Mouse (Mus musculus): Measurements from ENCODE around the gene Rhog. TPM values are rescaled to one million over a fixed set of nuclear protein-coding genes. Genes with fewer than 3 reads are reported as not detected.

Gene Rhog
- polyA plus RNA-seq (2012; rRNA removed), result 11.2 and 13.2 TPM in 2 replicates

GRCm38 (mm10) chr7:102255954-102256353 is at the start of gene Rhog:
Rhog (minus strand) TSS chr7:102256054.
- H3K4me3 ChIP-seq (ENCODE audit: control insufficient read depth, low read depth, low read length), result no peak within 1 kb of the TSS
- no peaks in the 10 kb centered on the region for H3K27me3 ChIP-seq (ENCODE audit: control insufficient read depth, insufficient read depth, low read length)
- no peak for TF ChIP-seq POLR2A (IDR thresholded peaks at IDR 0.05; ENCODE audit: control insufficient read depth, low read depth, low read length)
- TF ChIP-seq CTCF (IDR thresholded peaks at IDR 0.05; ENCODE audit: control insufficient read depth, insufficient read depth, insufficient replicate concordance, low read depth, low read length), result no peak
- no peak within 1 kb of the TSS for H3K27ac ChIP-seq (ENCODE audit: control insufficient read depth, insufficient read depth, low read depth, low read length)
- no peaks in the 10 kb centered on the region for H3K36me3 ChIP-seq (ENCODE audit: control insufficient read depth, insufficient read depth, low read length)
- peaks cover 2% of the 10 kb centered on the region; the same call in 1 of the 2 replicates for H3K4me1 ChIP-seq (ENCODE audit: control insufficient read depth, insufficient read depth, low read length)

- no peak for TF ChIP-seq POLR2A (IDR thresholded peaks at IDR 0.05; ENCODE audit: control insufficient read depth, low read depth, low read length)
- TF ChIP-seq CTCF (IDR thresholded peaks at IDR 0.05; ENCODE audit: control insufficient read depth, insufficient read depth, insufficient replicate concordance, low read depth, low read length), result no peak
- H3K36me3 ChIP-seq (ENCODE audit: control insufficient read depth, insufficient read depth, low read length), result no peaks in the 10 kb centered on the region
- H3K27ac ChIP-seq (ENCODE audit: control insufficient read depth, insufficient read depth, low read depth, low read length), result no peak overlapping the region
Observed at GRCm38 (mm10) chr7:102305596-102305995, 49.7 kb upstream of the Rhog start.

GRCm38 (mm10) chr7:102302471-102302870 is 46.6 kb upstream of the Rhog start:
- Histone ChIP-seq H3K4me1 (ENCODE audit: control insufficient read depth, insufficient read depth, low read length) (no peaks in the 10 kb centered on the region), H3K27ac (ENCODE audit: control insufficient read depth, insufficient read depth, low read depth, low read length) (no peak overlapping the region), H3K4me3 (ENCODE audit: control insufficient read depth, low read depth, low read length) (no peak overlapping the region), H3K27me3 (ENCODE audit: control insufficient read depth, insufficient read depth, low read length) (no peaks in the 10 kb centered on the region), H3K36me3 (ENCODE audit: control insufficient read depth, insufficient read depth, low read length) (no peaks in the 10 kb centered on the region)
- TF ChIP-seq CTCF (IDR thresholded peaks at IDR 0.05; ENCODE audit: control insufficient read depth, insufficient read depth, insufficient replicate concordance, low read depth, low read length) (no peak), POLR2A (IDR thresholded peaks at IDR 0.05; ENCODE audit: control insufficient read depth, low read depth, low read length) (no peak)

More at GRCm38 (mm10) chr7:102305596-102305995, 49.7 kb upstream of the Rhog start:
- no peaks in the 10 kb centered on the region for H3K4me1 ChIP-seq (ENCODE audit: control insufficient read depth, insufficient read depth, low read length)
- no peaks in the 10 kb centered on the region for H3K27me3 ChIP-seq (ENCODE audit: control insufficient read depth, insufficient read depth, low read length)
- no peak overlapping the region for H3K4me3 ChIP-seq (ENCODE audit: control insufficient read depth, low read depth, low read length)

GRCm38 (mm10) chr7:102300761-102301160 is 44.9 kb upstream of the Rhog start:
- Histone ChIP-seq H3K27ac (ENCODE audit: control insufficient read depth, insufficient read depth, low read depth, low read length) (no peak overlapping the region), H3K36me3 (ENCODE audit: control insufficient read depth, insufficient read depth, low read length) (no peaks in the 10 kb centered on the region), H3K4me1 (ENCODE audit: control insufficient read depth, insufficient read depth, low read length) (no peaks in the 10 kb centered on the region), H3K4me3 (ENCODE audit: control insufficient read depth, low read depth, low read length) (no peak overlapping the region), H3K27me3 (ENCODE audit: control insufficient read depth, insufficient read depth, low read length) (no peaks in the 10 kb centered on the region)
- TF ChIP-seq CTCF (IDR thresholded peaks at IDR 0.05; ENCODE audit: control insufficient read depth, insufficient read depth, insufficient replicate concordance, low read depth, low read length), result no peak
- no peak for TF ChIP-seq POLR2A (IDR thresholded peaks at IDR 0.05; ENCODE audit: control insufficient read depth, low read depth, low read length)

- TF ChIP-seq CTCF (IDR thresholded peaks at IDR 0.05; ENCODE audit: control insufficient read depth, insufficient read depth, insufficient replicate concordance, low read depth, low read length), result no peak
- TF ChIP-seq POLR2A (IDR thresholded peaks at IDR 0.05; ENCODE audit: control insufficient read depth, low read depth, low read length), result no peak
- Histone ChIP-seq H3K4me1 (ENCODE audit: control insufficient read depth, insufficient read depth, low read length) (no peaks in the 10 kb centered on the region), H3K36me3 (ENCODE audit: control insufficient read depth, insufficient read depth, low read length) (no peaks in the 10 kb centered on the region), H3K4me3 (ENCODE audit: control insufficient read depth, low read depth, low read length) (no peak overlapping the region), H3K27ac (ENCODE audit: control insufficient read depth, insufficient read depth, low read depth, low read length) (no peak overlapping the region), H3K27me3 (ENCODE audit: control insufficient read depth, insufficient read depth, low read length) (no peaks in the 10 kb centered on the region)
Observed at GRCm38 (mm10) chr7:102293234-102293633, 37.4 kb upstream of the Rhog start.

- Histone ChIP-seq H3K4me1 (ENCODE audit: control insufficient read depth, insufficient read depth, low read length) (no peaks in the 10 kb centered on the region), H3K27ac (ENCODE audit: control insufficient read depth, insufficient read depth, low read depth, low read length) (no peak overlapping the region)
- TF ChIP-seq POLR2A (IDR thresholded peaks at IDR 0.05; ENCODE audit: control insufficient read depth, low read depth, low read length) (no peak), CTCF (IDR thresholded peaks at IDR 0.05; ENCODE audit: control insufficient read depth, insufficient read depth, insufficient replicate concordance, low read depth, low read length) (no peak)
Observed at GRCm38 (mm10) chr7:102292228-102292627, 36.4 kb upstream of the Rhog start.

GRCm38 (mm10) chr7:102289466-102289865 is 33.6 kb upstream of the Rhog start:
- Histone ChIP-seq H3K4me1 (ENCODE audit: control insufficient read depth, insufficient read depth, low read length) (no peaks in the 10 kb centered on the region), H3K4me3 (ENCODE audit: control insufficient read depth, low read depth, low read length) (no peak overlapping the region), H3K36me3 (ENCODE audit: control insufficient read depth, insufficient read depth, low read length) (no peaks in the 10 kb centered on the region), H3K27ac (ENCODE audit: control insufficient read depth, insufficient read depth, low read depth, low read length) (no peak overlapping the region), H3K27me3 (ENCODE audit: control insufficient read depth, insufficient read depth, low read length) (no peaks in the 10 kb centered on the region)
- no peak for TF ChIP-seq CTCF (IDR thresholded peaks at IDR 0.05; ENCODE audit: control insufficient read depth, insufficient read depth, insufficient replicate concordance, low read depth, low read length)
- no peak for TF ChIP-seq POLR2A (IDR thresholded peaks at IDR 0.05; ENCODE audit: control insufficient read depth, low read depth, low read length)

More at GRCm38 (mm10) chr7:102292228-102292627, 36.4 kb upstream of the Rhog start:
- Histone ChIP-seq H3K36me3 (ENCODE audit: control insufficient read depth, insufficient read depth, low read length) (no peaks in the 10 kb centered on the region), H3K27me3 (ENCODE audit: control insufficient read depth, insufficient read depth, low read length) (no peaks in the 10 kb centered on the region), H3K4me3 (ENCODE audit: control insufficient read depth, low read depth, low read length) (no peak overlapping the region)

All from testis, adult 2 months (tissue).